Mouse (Mus musculus) lung, adult 2 months (tissue): ENCODE data around the gene Haus2.

Experiments
- CTCF ChIP-seq: fragments of 200-500 bp; IDR thresholded peaks from 2 replicates; pipeline ENCODE4 v1.5.1; 2011; ENCODE audit warnings: mild to moderate bottlenecking, low read length, control low read depth; ENCODE audit not compliant: insufficient read depth
- POLR2A ChIP-seq: fragments of 200-500 bp; IDR thresholded peaks from 2 replicates; pipeline ENCODE4 v1.6.1; 2011; ENCODE audit warnings: low read depth, mild to moderate bottlenecking, control low read depth, low read length, borderline replicate concordance; ENCODE audit errors: extremely low read depth

- TF ChIP-seq POLR2A: no peak
- TF ChIP-seq CTCF: no peak
These were observed 38.1 kb upstream of the Haus2 start for GRCm38 (mm10) chr2:120571081-120571480.
